ENCODE assay signal across 8 mouse cellular contexts in genomic region chr4:43492821-43493185, GRCm38 (mm10). TPM values are rescaled to one million over a fixed set of nuclear protein-coding genes. Genes with fewer than 3 reads are reported as not detected.
DNase-seq lines count a peak whose midpoint lies in the region; ATAC-seq and TF ChIP-seq lines count a peak whose summit lies in the region.

Gene Ccdc107 (plus strand): TSS chr4:43492900.

- H3K27me3 ChIP-seq in G1E (ENCODE audit: insufficient read depth, low read length) = no peaks in the 10 kb centered on the region; the same call in 1 of the 2 replicates
- H3K27me3 ChIP-seq in forebrain, embryonic 16.5 days (replicated peaks; ENCODE audit: control insufficient read depth, insufficient read depth, low read length) = no peaks in the 10 kb centered on the region
- no peaks in the 10 kb centered on the region for H3K27me3 ChIP-seq in lung, embryonic 14.5 days (ENCODE audit: insufficient read depth, low read length)
- no peaks in the 10 kb centered on the region for H3K27me3 ChIP-seq in thymus, adult 2 months (ENCODE audit: control insufficient read depth, insufficient read depth, low read length)

- TF ChIP-seq CTCF in G1E (IDR thresholded peaks at IDR 0.05; ENCODE audit: low read depth, low read length) = no peak
- TF ChIP-seq CTCF in layer of hippocampus, adult 2 months (conservative IDR thresholded peaks at IDR 0.05) = no peak
- TF ChIP-seq CTCF in lung, embryonic 14.5 days (IDR thresholded peaks at IDR 0.05; ENCODE audit: low read depth) = no peak; the same call in 1 of the 2 replicates
- TF ChIP-seq CTCF in olfactory bulb, adult 2 months (IDR thresholded peaks at IDR 0.05; ENCODE audit: insufficient read depth, low read depth, low read length) = no peak
- TF ChIP-seq CTCF in thymus, adult 2 months (IDR thresholded peaks at IDR 0.05; ENCODE audit: borderline replicate concordance, control insufficient read depth, extremely low read depth, insufficient read depth, low read length, poor library complexity) = peak; percentile 41; the same call in 1 of the 2 replicates

- peak within 1 kb of the TSS; percentile 68 for H3K4me2 ChIP-seq in forebrain, embryonic 16.5 days (ENCODE audit: low read length)
- H3K4me2 ChIP-seq in lung, embryonic 14.5 days = peak within 1 kb of the TSS; percentile 69

- peak within 1 kb of the TSS; percentile 87 for H3K9ac ChIP-seq in forebrain, embryonic 16.5 days (replicated peaks; ENCODE audit: low read depth, low read length)
- peak within 1 kb of the TSS; percentile 77 for H3K9ac ChIP-seq in lung, embryonic 14.5 days

- H3K4me1 ChIP-seq in G1E (ENCODE audit: insufficient read depth, low read depth, low read length) = peaks cover 68% of the 10 kb centered on the region
- peaks cover 10% of the 10 kb centered on the region for H3K4me1 ChIP-seq in forebrain, embryonic 16.5 days (replicated peaks; ENCODE audit: control insufficient read depth, insufficient read depth, low read length)
- H3K4me1 ChIP-seq in lung, embryonic 14.5 days (ENCODE audit: insufficient read depth) = no peaks in the 10 kb centered on the region
- H3K4me1 ChIP-seq in olfactory bulb, adult 2 months (ENCODE audit: control insufficient read depth, insufficient read depth, low read length) = peaks cover 5% of the 10 kb centered on the region; the same call in 1 of the 2 replicates
- peaks cover 17% of the 10 kb centered on the region for H3K4me1 ChIP-seq in thymus, adult 2 months (replicated peaks; ENCODE audit: control insufficient read depth, insufficient read depth, low read length)

- peak; percentile 96 for DNase-seq in G1E (ENCODE audit: low spot score)
- DNase-seq in cerebellum, adult 18-20 months = peak; percentile 92 to 96
- peak; percentile 84 to 87 for DNase-seq in heart, postnatal 36 days
- DNase-seq in layer of hippocampus, adult 2 months (ENCODE audit: low spot score in 2 of 2) = peak; percentile 90 to 97
- DNase-seq in lung, embryonic 14.5 days = peak; percentile 97
- DNase-seq in thymus, adult 2 months = peak; percentile 88

- ATAC-seq in G1E (ENCODE audit: extremely low read depth, insufficient number of reproducible peaks, low FRiP score, poor library complexity, severe bottlenecking) = peak; percentile 92
- peak; percentile 98 for ATAC-seq in forebrain, embryonic 16.5 days
- ATAC-seq in lung, embryonic 14.5 days (ENCODE audit: insufficient read depth) = peak; percentile 98

- H3K4me3 ChIP-seq in G1E (ENCODE audit: low read depth, low read length) = peak within 1 kb of the TSS; percentile 83
- peak within 1 kb of the TSS; percentile 77 for H3K4me3 ChIP-seq in forebrain, embryonic 16.5 days (replicated peaks; ENCODE audit: low read length)
- H3K4me3 ChIP-seq in layer of hippocampus, adult 2 months = peak within 1 kb of the TSS; percentile 84
- H3K4me3 ChIP-seq in lung, embryonic 14.5 days (ENCODE audit: low read depth, low read length) = peak within 1 kb of the TSS; percentile 75
- peak within 1 kb of the TSS; percentile 76 for H3K4me3 ChIP-seq in olfactory bulb, adult 2 months (ENCODE audit: insufficient read depth, low read depth, low read length)
- peak within 1 kb of the TSS; percentile 95 for H3K4me3 ChIP-seq in thymus, adult 2 months (ENCODE audit: control insufficient read depth, insufficient read depth, low read length)

- H3K9me3 ChIP-seq in G1E (replicated peaks) = no peaks in the 10 kb centered on the region
- no peaks in the 10 kb centered on the region for H3K9me3 ChIP-seq in forebrain, embryonic 16.5 days (ENCODE audit: control insufficient read depth, low read length)
- H3K9me3 ChIP-seq in lung, embryonic 14.5 days (ENCODE audit: low read depth, low read length) = no peaks in the 10 kb centered on the region

- H3K27ac ChIP-seq in forebrain, embryonic 16.5 days (ENCODE audit: low read length) = peak within 1 kb of the TSS; percentile 92
- H3K27ac ChIP-seq in layer of hippocampus, adult 2 months = peak within 1 kb of the TSS; percentile 97
- H3K27ac ChIP-seq in lung, embryonic 14.5 days (ENCODE audit: low read depth) = peak within 1 kb of the TSS; percentile 90
- H3K27ac ChIP-seq in olfactory bulb, adult 2 months (ENCODE audit: insufficient read depth, low read depth, low read length) = peak within 1 kb of the TSS; percentile 78
- peak within 1 kb of the TSS; percentile 91 for H3K27ac ChIP-seq in thymus, adult 2 months (ENCODE audit: control insufficient read depth, insufficient read depth, low read length)

- intact Hi-C loops in heart, postnatal 36 days (cut with DNase I) = loop anchor here (2.0 kb wide), 1 partner anchor 68 kb away; no protein-coding TSS in a partner anchor

- under 1% methylated on average over 25 of the region's 25 CpGs for WGBS in forebrain, embryonic 16.5 days
- under 1% methylated on average over 25 of the region's 25 CpGs for WGBS in lung, embryonic 14.5 days
- under 1% methylated on average over 25 of the region's 25 CpGs for WGBS in olfactory bulb, adult 2 months
- 0% methylated on average over 25 of the region's 25 CpGs for WGBS in thymus, adult 2 months

- TF ChIP-seq POLR2A in olfactory bulb, adult 2 months (IDR thresholded peaks at IDR 0.05; ENCODE audit: insufficient read depth, low read depth, low read length) = no peak
- TF ChIP-seq POLR2A in thymus, adult 2 months (IDR thresholded peaks at IDR 0.05; ENCODE audit: control insufficient read depth, extremely low read depth, insufficient read depth, low read length, poor library complexity) = 0 out of 2 replicates have a peak, but pooled peaks have one; percentile 35

- H3K36me3 ChIP-seq in G1E (replicated peaks) = peaks cover 32% of the 10 kb centered on the region
- no peaks in the 10 kb centered on the region for H3K36me3 ChIP-seq in forebrain, embryonic 16.5 days (ENCODE audit: control insufficient read depth, insufficient read depth)
- H3K36me3 ChIP-seq in lung, embryonic 14.5 days (ENCODE audit: insufficient read depth) = peaks cover 18% of the 10 kb centered on the region
- H3K36me3 ChIP-seq in thymus, adult 2 months (ENCODE audit: control insufficient read depth, insufficient read depth, low read length) = no peaks in the 10 kb centered on the region

RNA-seq across cellular contexts. Expression of gene Ccdc107, which starts in this region (rescaled TPM):
- total RNA-seq in G1E (2014; fragmentation: Nextera tagmentation) (18.8 and 25.2 TPM in 2 replicates), G1E (2017) (28.3 and 28.6 TPM in 2 replicates)
- 72.0 and 82.4 TPM in 2 replicates for polyA plus RNA-seq in G1E (2012)
- 62.0 and 63.1 TPM in 2 replicates for polyA plus RNA-seq in forebrain, embryonic 16.5 days (2015; fragmentation: Nextera tagmentation; extraction: Ambion mirVana)
- total RNA-seq in heart, postnatal 36 days (2021) = 10 to 100 TPM; 25.3 to 29.8 TPM
- 10 to 100 TPM; 27.6 to 29.0 TPM for total RNA-seq in layer of hippocampus, adult 2 months (2021)
- polyA plus RNA-seq in lung, embryonic 14.5 days (2014; fragmentation: Nextera tagmentation; extraction: Ambion mirVana) = 61.4 and 70.8 TPM in 2 replicates
- not detected in 2 replicates for polyA plus RNA-seq in olfactory bulb, adult 2 months (2012; ENCODE audit: insufficient read depth, insufficient read length, low replicate concordance, missing spikeins)
- 330 and 367 TPM in 2 replicates for polyA plus RNA-seq in thymus, adult 2 months (2012; rRNA removed)

Comparison
In these comparisons a context has a peak if more than half of its experiments do, and no peak if none do; other contexts are left out.
1. Peak in every context shown above with its lines: DNase-seq, ATAC-seq, H3K4me3 ChIP-seq and H3K27ac ChIP-seq.
2. RNA of gene Ccdc107 (polyA plus RNA-seq): 330 to 367 TPM in thymus, adult 2 months, 72.0 to 82.4 TPM in G1E, 62.0 to 63.1 TPM in forebrain, embryonic 16.5 days and 61.4 to 70.8 TPM in lung, embryonic 14.5 days; not detected in olfactory bulb, adult 2 months; every median in the first group is over 10 times any median in the second.